Mouse (Mus musculus): ENCODE results near the gene Taok1. TPM values are rescaled to one million over a fixed set of nuclear protein-coding genes. Genes with fewer than 3 reads are reported as not detected.

Taok1 gene
- polyA plus RNA-seq, 1 experiment from 2014 or later = 20.3 TPM

- H3K27me3 ChIP-seq = no peaks in the 10 kb centered on the region
- H3K27ac ChIP-seq (replicated peaks) = no peak overlapping the region
- peaks cover 61% of the 10 kb centered on the region for H3K4me1 ChIP-seq (replicated peaks)
- no peaks in the 10 kb centered on the region for H3K9me3 ChIP-seq
- no peaks in the 10 kb centered on the region for H3K36me3 ChIP-seq
- H3K4me2 ChIP-seq = peak overlapping the region; percentile 21
- 34% methylated on average over 6 of the region's 6 CpGs for WGBS
- no peak overlapping the region for H3K4me3 ChIP-seq
- no peak for ATAC-seq (ENCODE audit: low FRiP score, low read depth)
- no peak overlapping the region for H3K9ac ChIP-seq
These were observed 122.4 kb downstream of the Taok1 start for GRCm38 (mm10) chr11:77485229-77485628.

DNA sequence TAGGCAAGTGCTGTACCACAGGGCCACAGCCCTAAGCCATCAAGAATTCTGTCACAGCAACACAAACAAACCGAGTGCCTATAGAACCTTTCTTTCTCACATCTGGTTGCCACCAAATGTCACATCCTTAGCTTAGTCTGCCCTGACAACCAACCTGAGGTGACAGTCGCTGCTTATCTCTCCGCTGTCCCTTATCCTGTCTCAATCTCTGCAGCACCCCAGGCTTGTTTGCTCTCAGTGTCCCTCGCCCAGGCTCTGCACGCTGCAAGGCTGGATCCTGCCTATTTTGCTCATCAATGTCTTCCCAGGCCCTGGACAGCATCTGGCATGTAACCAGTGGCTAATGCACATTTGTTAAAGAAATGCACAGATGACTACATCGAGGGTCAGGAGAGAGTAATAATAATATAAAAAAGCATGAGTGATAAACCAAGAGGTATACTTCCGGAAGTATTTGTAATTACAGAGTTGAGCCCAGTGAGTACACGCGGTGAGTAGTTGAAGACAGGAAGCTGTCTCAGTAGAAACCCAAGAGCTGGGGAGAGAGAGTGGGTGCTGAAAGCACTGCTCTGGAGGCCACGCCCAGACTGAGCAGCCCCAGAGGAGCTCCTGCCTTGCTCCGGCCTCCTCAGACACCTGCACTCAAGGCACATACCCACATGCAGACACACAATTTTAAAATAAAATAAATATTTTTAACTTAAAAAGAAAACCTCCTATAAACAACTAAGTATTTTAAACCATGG, 123.9 kb downstream of the Taok1 start:
- no peak overlapping the region for H3K9ac ChIP-seq
- no peak for ATAC-seq (ENCODE audit: low FRiP score, low read depth)
- H3K9me3 ChIP-seq = no peaks in the 10 kb centered on the region
- no peaks in the 10 kb centered on the region for H3K36me3 ChIP-seq
- WGBS = 68% methylated on average over 11 of the region's 11 CpGs
- no peaks in the 10 kb centered on the region for H3K27me3 ChIP-seq
- no peak overlapping the region for H3K4me3 ChIP-seq
- peaks cover 55% of the 10 kb centered on the region for H3K4me1 ChIP-seq (replicated peaks)
- no peak overlapping the region for H3K27ac ChIP-seq (replicated peaks)
- no peak overlapping the region for H3K4me2 ChIP-seq

GRCm38 (mm10) chr11:77483043-77483442, 124.6 kb downstream of the Taok1 start:
- H3K9me3 ChIP-seq = no peaks in the 10 kb centered on the region
- no peak overlapping the region for H3K9ac ChIP-seq
- H3K36me3 ChIP-seq = no peaks in the 10 kb centered on the region
- H3K4me3 ChIP-seq = no peak overlapping the region
- ATAC-seq (ENCODE audit: low FRiP score, low read depth) = no peak
- H3K4me2 ChIP-seq = no peak overlapping the region
- WGBS = 69% methylated on average over 3 of the region's 3 CpGs
- peaks cover 48% of the 10 kb centered on the region for H3K4me1 ChIP-seq (replicated peaks)
- H3K27me3 ChIP-seq = no peaks in the 10 kb centered on the region
- H3K27ac ChIP-seq (replicated peaks) = no peak overlapping the region

Other genes with a start within 250 kb of the Taok1 start
- 0.99 and 1.0 TPM in 2 replicates for gene Coro6, start 145.4 kb downstream of the Taok1 start, polyA plus RNA-seq (2015; fragmentation: Nextera tagmentation; extraction: Ambion mirVana)
- 36.6 and 50.7 TPM in 2 replicates for gene Ankrd13b, start 118.1 kb downstream of the Taok1 start, polyA plus RNA-seq (2015; fragmentation: Nextera tagmentation; extraction: Ambion mirVana)
- 16.4 and 18.1 TPM in 2 replicates for gene Git1, start 114.3 kb downstream of the Taok1 start, polyA plus RNA-seq (2015; fragmentation: Nextera tagmentation; extraction: Ambion mirVana)
- gene Abhd15, start 92.7 kb downstream of the Taok1 start, polyA plus RNA-seq (2015; fragmentation: Nextera tagmentation; extraction: Ambion mirVana) = 2.7 TPM in 2 replicates
- 16.8 and 19.6 TPM in 2 replicates for gene Trp53i13, start 91.8 kb downstream of the Taok1 start, polyA plus RNA-seq (2015; fragmentation: Nextera tagmentation; extraction: Ambion mirVana)
- 0.12 and 0.16 TPM in 2 replicates for gene Gm10392, start 88.6 kb downstream of the Taok1 start, polyA plus RNA-seq (2015; fragmentation: Nextera tagmentation; extraction: Ambion mirVana)
- gene Nufip2, start 78.3 kb upstream of the Taok1 start, polyA plus RNA-seq (2015; fragmentation: Nextera tagmentation; extraction: Ambion mirVana) = 3.2 and 4.8 TPM in 2 replicates
- 0.29 and 0.34 TPM in 2 replicates for gene Cryba1, start 117.5 kb upstream of the Taok1 start, polyA plus RNA-seq (2015; fragmentation: Nextera tagmentation; extraction: Ambion mirVana)
- gene Myo18a, start 155.4 kb upstream of the Taok1 start, polyA plus RNA-seq (2015; fragmentation: Nextera tagmentation; extraction: Ambion mirVana) = 43.7 and 48.3 TPM in 2 replicates
- gene Gm10277, start 179.9 kb upstream of the Taok1 start, polyA plus RNA-seq (2015; fragmentation: Nextera tagmentation; extraction: Ambion mirVana) = 1.4 and 1.9 TPM in 2 replicates

Measured in hindbrain, embryonic 15.5 days (tissue).